Mouse (Mus musculus) hindbrain, postnatal 0 days (tissue): ENCODE measurements around the gene Eid2b. TPM values are rescaled to one million over a fixed set of nuclear protein-coding genes. Genes with fewer than 3 reads are reported as not detected.
A peak's percentile ranks its signal among the peaks of the same experiment; 100 is the strongest.

Source experiments
- ATAC-seq: fragments of 200-750 bp; cut with Nextera tagmentation; 2 replicates; pipeline ENCODE4 v1.8.0; 2017; ENCODE audit warnings: mild to moderate bottlenecking, moderate TSS enrichment, moderate library complexity
- DNase-seq: peaks from one replicate; pipeline ENCODE4 v3.0.0-alpha.2; 2015; ENCODE audit warnings: low spot score
- H3K27ac ChIP-seq: fragments of 300-500 bp; sonication (generic); 2 replicates; pipeline ENCODE4 v1.5.1; 2014; ENCODE audit warnings: mild to moderate bottlenecking
- H3K27me3 ChIP-seq: fragments of 300-500 bp; sonication (generic); 2 replicates; pipeline ENCODE4 v1.6.1; 2014; ENCODE audit warnings: low read length, mixed read lengths; ENCODE audit not compliant: insufficient read depth
- H3K36me3 ChIP-seq: fragments of 300-500 bp; sonication (generic); 2 replicates; pipeline ENCODE4 v1.6.1; 2014; ENCODE audit warnings: low read length, mixed read lengths; ENCODE audit not compliant: insufficient read depth
- H3K4me1 ChIP-seq: fragments of 300-500 bp; sonication (generic); 2 replicates; pipeline ENCODE4 v1.6.1; 2014; ENCODE audit warnings: antibody characterized with exemption, low read length, mixed read lengths; ENCODE audit not compliant: insufficient read depth
- H3K4me2 ChIP-seq: fragments of 300-500 bp; sonication (generic); 2 replicates; pipeline ENCODE4 v1.6.1; 2014; ENCODE audit warnings: low read depth, mild to moderate bottlenecking, low read length, moderate library complexity, mixed read lengths
- H3K4me3 ChIP-seq: fragments of 300-500 bp; sonication (generic); 2 replicates; pipeline ENCODE4 v1.5.1; 2014; ENCODE audit warnings: low read length
- H3K9ac ChIP-seq: fragments of 300-500 bp; sonication (generic); replicated peaks from 2 replicates; pipeline ENCODE4 v1.6.1; 2014; ENCODE audit warnings: mild to moderate bottlenecking, low read length, moderate library complexity, mixed read lengths
- H3K9me3 ChIP-seq: fragments of 300-500 bp; sonication (generic); 2 replicates; pipeline ENCODE4 v1.6.1; 2016; ENCODE audit warnings: low read length, mixed read lengths
- CTCF ChIP-seq: IDR thresholded peaks from 2 replicates; pipeline ENCODE4 v1.5.1; 2016; ENCODE audit warnings: antibody characterized with exemption, control low read depth, low read depth
- WGBS: fragments of 180-500 bp; shearing (Covaris S2); extraction: QIAGEN DNeasy Blood & Tissue Kit; methylation state at CpG from one replicate; pipeline ENCODE4 v1.1.7; 2014; 5-methylcytosine and 5-hydroxymethylcytosine counted together
- polyA plus RNA-seq: library from polyadenylated mRNA; unstranded; fragments of >200 nt; fragmentation: Nextera tagmentation; extraction: Ambion mirVana; gene quantifications from 2 replicates; pipeline ENCODE4 v1.2.1, GENCODE M21; 2015
- total RNA-seq: library from RNA; depleted of rRNA; stranded (reverse); fragments of >200 nt; gene quantifications from 2 replicates; pipeline ENCODE4 v1.2.3, GENCODE M21; 2014

Eid2b gene
- total and polyA plus RNA-seq, 2 experiments from 2014 or later: 38.2 to 45.1 TPM

- Histone ChIP-seq H3K4me1 (peaks cover 7% of the 10 kb centered on the region; the same call in 1 of the 2 replicates), H3K9ac (peak overlapping the region; percentile 51), H3K9me3 (no peaks in the 10 kb centered on the region), H3K4me3 (peak overlapping the region; percentile 49), H3K4me2 (peak overlapping the region; percentile 81), H3K27me3 (peaks cover 4% of the 10 kb centered on the region; the same call in 1 of the 2 replicates), H3K36me3 (no peaks in the 10 kb centered on the region), H3K27ac (no peak overlapping the region)
- WGBS: 1% methylated on average over 62 of the region's 63 CpGs
- DNase-seq (peak; percentile 93), ATAC-seq (peak; percentile 76)
- TF ChIP-seq CTCF: no peak
These were observed 16.9 kb downstream of the Eid2b start for GRCm38 (mm10) chr7:28294481-28294880.

GRCm38 (mm10) chr7:28298837-28299625 lies 21.5 kb downstream of the Eid2b start:
- no peaks in the 10 kb centered on the region for H3K9me3 ChIP-seq
- H3K4me2 ChIP-seq: peak overlapping the region; percentile 35
- H3K27me3 ChIP-seq: no peaks in the 10 kb centered on the region
- WGBS: 15% methylated on average over 43 of the region's 43 CpGs
- TF ChIP-seq CTCF: peak; percentile 77
- H3K27ac ChIP-seq: no peak overlapping the region
- 0 out of 2 replicates have a peak, but pooled peaks cover 8% of the 10 kb centered on the region for H3K4me1 ChIP-seq
- DNase-seq (peak; percentile 90), ATAC-seq (peak; percentile 67)
- H3K36me3 ChIP-seq: no peaks in the 10 kb centered on the region
- 0 out of 2 replicates have a peak overlapping the region, but pooled peaks have one; percentile 10 for H3K9ac ChIP-seq
- peak overlapping the region; percentile 11; the same call in 1 of the 2 replicates for H3K4me3 ChIP-seq

- Histone ChIP-seq H3K27me3 (no peaks in the 10 kb centered on the region), H3K4me2 (peak within 1 kb of the TSS; percentile 61), H3K4me1 (0 out of 2 replicates have a peak, but pooled peaks cover 8% of the 10 kb centered on the region), H3K9me3 (no peaks in the 10 kb centered on the region), H3K4me3 (peak within 1 kb of the TSS; percentile 35), H3K9ac (peak within 1 kb of the TSS; percentile 46), H3K27ac (peak within 1 kb of the TSS; percentile 46), H3K36me3 (peaks cover 19% of the 10 kb centered on the region)
- ATAC-seq (peak; percentile 36), DNase-seq (peak; percentile 77)
- peak; percentile 69 for TF ChIP-seq CTCF
- 2% methylated on average over 30 of the region's 30 CpGs for WGBS
These were observed 24.3 kb downstream of the Eid2b start, which contains the start of gene Dll3 for GRCm38 (mm10) chr7:28301616-28302433. TSS of gene Dll3 (minus strand) at chr7:28302238.

- Histone ChIP-seq H3K27ac (no peak overlapping the region), H3K9me3 (no peaks in the 10 kb centered on the region), H3K9ac (no peak overlapping the region), H3K4me2 (no peak overlapping the region), H3K4me1 (0 out of 2 replicates have a peak, but pooled peaks cover 8% of the 10 kb centered on the region), H3K27me3 (no peaks in the 10 kb centered on the region), H3K4me3 (no peak overlapping the region), H3K36me3 (peaks cover 28% of the 10 kb centered on the region)
- no peak for TF ChIP-seq CTCF
- 72% methylated on average over 10 of the region's 10 CpGs for WGBS
- DNase-seq: peak; percentile 43
- ATAC-seq: no peak
These were observed 28.1 kb downstream of the Eid2b start for GRCm38 (mm10) chr7:28305641-28306040.

GRCm38 (mm10) chr7:28306216-28306615 lies 28.7 kb downstream of the Eid2b start:
- no peak overlapping the region for H3K27ac ChIP-seq
- H3K36me3 ChIP-seq: peaks cover 28% of the 10 kb centered on the region
- no peak overlapping the region for H3K9ac ChIP-seq
- ATAC-seq: no peak
- H3K9me3 ChIP-seq: no peaks in the 10 kb centered on the region
- H3K4me1 ChIP-seq: 0 out of 2 replicates have a peak, but pooled peaks cover 12% of the 10 kb centered on the region
- TF ChIP-seq CTCF: no peak
- H3K27me3 ChIP-seq: no peaks in the 10 kb centered on the region
- H3K4me3 ChIP-seq: no peak overlapping the region
- H3K4me2 ChIP-seq: no peak overlapping the region
- 89% methylated on average over 8 of the region's 8 CpGs for WGBS
- DNase-seq: no peak

GRCm38 (mm10) chr7:28309737-28310136 lies 32.2 kb downstream of the Eid2b start:
- ATAC-seq (no peak), DNase-seq (peak; percentile 42)
- Histone ChIP-seq H3K27me3 (no peaks in the 10 kb centered on the region), H3K9me3 (no peaks in the 10 kb centered on the region), H3K4me2 (no peak overlapping the region), H3K27ac (no peak overlapping the region), H3K36me3 (peaks cover 34% of the 10 kb centered on the region), H3K4me3 (no peak overlapping the region), H3K9ac (no peak overlapping the region), H3K4me1 (0 out of 2 replicates have a peak, but pooled peaks cover 6% of the 10 kb centered on the region)
- TF ChIP-seq CTCF: no peak
- 41% methylated on average over 9 of the region's 9 CpGs for WGBS
